Mouse (Mus musculus): Measurements from ENCODE around the gene Hcrtr1. TPM values are rescaled to one million over a fixed set of nuclear protein-coding genes. Genes with fewer than 3 reads are reported as not detected.
A peak's percentile ranks its signal among the peaks of the same experiment; 100 is the strongest.

The Hcrtr1 gene
- polyA plus RNA-seq, 1 experiment from 2014 or later: not detected

DNA sequence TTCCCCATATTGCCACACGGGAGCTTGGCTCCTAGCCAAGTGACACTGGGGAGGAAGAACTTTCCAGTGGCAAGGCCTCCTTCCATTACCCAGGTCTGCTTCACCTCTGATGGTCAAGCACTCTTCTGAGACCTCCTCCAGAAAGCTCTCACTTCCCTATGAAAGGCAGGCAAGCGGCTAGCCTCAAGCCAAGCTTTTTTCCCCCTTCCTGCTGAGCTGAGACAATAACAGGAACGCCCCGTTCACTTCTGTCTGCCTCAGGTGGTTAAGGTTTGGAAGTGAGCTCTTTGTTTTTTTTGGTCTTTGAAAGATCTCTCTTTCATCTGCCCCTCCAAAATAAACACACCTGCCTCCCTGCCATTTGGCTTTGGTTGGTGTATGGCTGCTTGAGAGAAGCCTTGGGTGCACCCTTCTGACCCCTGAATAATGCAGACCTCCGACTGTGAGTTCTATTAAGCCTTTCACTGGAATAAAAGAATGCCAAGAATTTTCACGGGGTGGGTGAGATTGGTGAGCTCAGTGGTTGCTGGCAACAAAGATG is 37.0 kb downstream of the Hcrtr1 start, which contains the start of gene Pef1:
Pef1 (plus strand) TSS at position 448 of the 541 bp plus-strand sequence.
- 11% methylated on average over 6 of the region's 6 CpGs for WGBS
- no peak within 1 kb of the TSS for H3K27ac ChIP-seq (ENCODE audit: low read length)
- H3K4me1 ChIP-seq (ENCODE audit: control insufficient read depth, insufficient read depth, low read length): no peaks in the 10 kb centered on the region; the same call in 1 of the 2 replicates
- no peak within 1 kb of the TSS for H3K4me2 ChIP-seq (ENCODE audit: low read depth, low read length)
- H3K36me3 ChIP-seq (ENCODE audit: control insufficient read depth, insufficient read depth): no peaks in the 10 kb centered on the region
- H3K9me3 ChIP-seq (replicated peaks; ENCODE audit: control insufficient read depth, low read length): peaks cover 5% of the 10 kb centered on the region; the same call in 1 of the 2 replicates
- H3K9ac ChIP-seq (ENCODE audit: low read length): no peak within 1 kb of the TSS
- H3K4me3 ChIP-seq (ENCODE audit: low read length): no peak within 1 kb of the TSS
- peaks cover 4% of the 10 kb centered on the region; the same call in 1 of the 2 replicates for H3K27me3 ChIP-seq (ENCODE audit: control insufficient read depth, insufficient read depth, low read length)
- ATAC-seq (replicated peaks; ENCODE audit: extremely low read depth, insufficient read depth, low FRiP score): no peak

DNA sequence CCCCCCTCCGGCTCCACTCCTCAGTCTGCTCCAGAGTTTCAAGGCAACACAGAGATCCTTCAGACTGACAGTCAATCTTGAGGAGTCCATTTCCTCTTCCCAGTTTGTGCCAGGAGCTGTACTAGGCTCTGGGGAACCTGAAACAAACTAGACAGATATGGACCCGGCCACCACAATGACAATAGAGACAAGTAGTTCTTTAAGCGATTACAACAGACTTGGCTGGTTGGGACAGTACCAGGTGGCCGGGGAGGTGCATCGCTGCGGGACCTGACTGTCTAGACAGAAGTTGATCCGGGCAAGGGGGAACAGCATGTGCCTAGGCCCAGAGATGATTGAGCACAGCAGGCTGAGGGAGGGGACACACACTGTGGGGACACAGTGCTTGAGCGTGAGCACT is 38.0 kb downstream of the Hcrtr1 start:
- Histone ChIP-seq H3K27me3 (ENCODE audit: control insufficient read depth, insufficient read depth, low read length) (peaks cover 4% of the 10 kb centered on the region; the same call in 1 of the 2 replicates), H3K36me3 (ENCODE audit: control insufficient read depth, insufficient read depth) (no peaks in the 10 kb centered on the region), H3K4me2 (ENCODE audit: low read depth, low read length) (no peak overlapping the region), H3K9ac (ENCODE audit: low read length) (no peak overlapping the region), H3K4me3 (ENCODE audit: low read length) (no peak overlapping the region), H3K9me3 (replicated peaks; ENCODE audit: control insufficient read depth, low read length) (peaks cover 5% of the 10 kb centered on the region; the same call in 1 of the 2 replicates), H3K4me1 (ENCODE audit: control insufficient read depth, insufficient read depth, low read length) (no peaks in the 10 kb centered on the region; the same call in 1 of the 2 replicates), H3K27ac (ENCODE audit: low read length) (no peak overlapping the region)
- no peak for ATAC-seq (replicated peaks; ENCODE audit: extremely low read depth, insufficient read depth, low FRiP score)
- 46% methylated on average over 8 of the region's 8 CpGs for WGBS

DNA sequence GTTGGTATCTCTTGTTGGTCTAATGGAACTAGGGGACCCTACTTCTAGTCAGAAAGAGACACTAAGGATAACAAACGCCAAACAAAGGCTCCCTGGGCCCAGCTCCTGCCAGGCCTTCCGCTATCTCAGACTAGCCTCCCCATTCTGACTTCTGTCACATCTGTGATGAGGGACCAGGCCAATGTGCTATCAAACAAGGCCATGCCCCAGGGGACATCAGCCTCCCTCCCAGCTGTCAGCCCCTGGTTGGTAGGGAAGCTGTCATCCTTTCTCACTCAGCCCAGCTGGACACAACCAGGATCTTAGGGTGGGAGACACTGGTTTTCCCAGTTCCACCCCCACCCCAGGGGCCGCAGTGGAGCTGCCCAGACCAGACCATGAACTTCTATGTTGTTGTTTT is 44.0 kb downstream of the Hcrtr1 start:
- no peak for ATAC-seq (replicated peaks; ENCODE audit: extremely low read depth, insufficient read depth, low FRiP score)
- no peaks in the 10 kb centered on the region for H3K9me3 ChIP-seq (replicated peaks; ENCODE audit: control insufficient read depth, low read length)
- WGBS: 54% methylated on average over 3 of the region's 3 CpGs
- H3K27ac ChIP-seq (ENCODE audit: low read length): no peak overlapping the region
- no peak overlapping the region for H3K9ac ChIP-seq (ENCODE audit: low read length)
- peaks cover 12% of the 10 kb centered on the region; the same call in 1 of the 2 replicates for H3K27me3 ChIP-seq (ENCODE audit: control insufficient read depth, insufficient read depth, low read length)
- no peaks in the 10 kb centered on the region for H3K4me1 ChIP-seq (ENCODE audit: control insufficient read depth, insufficient read depth, low read length)
- no peaks in the 10 kb centered on the region for H3K36me3 ChIP-seq (ENCODE audit: control insufficient read depth, insufficient read depth)
- no peak overlapping the region for H3K4me3 ChIP-seq (ENCODE audit: low read length)
- no peak overlapping the region for H3K4me2 ChIP-seq (ENCODE audit: low read depth, low read length)

DNA sequence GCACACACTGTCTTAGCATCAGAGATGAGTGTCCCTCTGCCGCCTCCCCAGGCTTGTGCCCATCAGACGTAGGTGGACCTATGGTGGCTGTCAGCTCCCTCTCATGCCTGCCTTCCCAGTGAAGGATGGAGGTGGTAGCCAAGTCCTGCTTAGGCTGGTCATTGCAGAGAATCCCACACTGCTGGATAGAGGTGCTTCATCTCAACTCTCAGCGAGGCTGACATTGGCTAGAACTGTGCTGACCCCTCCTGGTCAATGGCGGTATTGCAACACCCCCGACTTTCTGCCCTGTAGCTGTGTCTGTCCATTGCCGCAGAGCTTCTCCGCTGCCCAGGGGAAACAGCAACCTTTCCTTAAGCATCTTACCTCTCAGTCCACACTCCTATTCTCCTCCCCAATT is 51.9 kb downstream of the Hcrtr1 start:
- Histone ChIP-seq H3K27me3 (ENCODE audit: control insufficient read depth, insufficient read depth, low read length) (peaks cover 15% of the 10 kb centered on the region), H3K27ac (ENCODE audit: low read length) (no peak overlapping the region), H3K9ac (ENCODE audit: low read length) (no peak overlapping the region), H3K9me3 (replicated peaks; ENCODE audit: control insufficient read depth, low read length) (no peaks in the 10 kb centered on the region), H3K4me1 (ENCODE audit: control insufficient read depth, insufficient read depth, low read length) (peaks cover under 1% of the 10 kb centered on the region; the same call in 1 of the 2 replicates), H3K36me3 (ENCODE audit: control insufficient read depth, insufficient read depth) (no peaks in the 10 kb centered on the region), H3K4me3 (ENCODE audit: low read length) (no peak overlapping the region), H3K4me2 (ENCODE audit: low read depth, low read length) (no peak overlapping the region)
- 9% methylated on average over 7 of the region's 7 CpGs for WGBS
- ATAC-seq (replicated peaks; ENCODE audit: extremely low read depth, insufficient read depth, low FRiP score): no peak

DNA sequence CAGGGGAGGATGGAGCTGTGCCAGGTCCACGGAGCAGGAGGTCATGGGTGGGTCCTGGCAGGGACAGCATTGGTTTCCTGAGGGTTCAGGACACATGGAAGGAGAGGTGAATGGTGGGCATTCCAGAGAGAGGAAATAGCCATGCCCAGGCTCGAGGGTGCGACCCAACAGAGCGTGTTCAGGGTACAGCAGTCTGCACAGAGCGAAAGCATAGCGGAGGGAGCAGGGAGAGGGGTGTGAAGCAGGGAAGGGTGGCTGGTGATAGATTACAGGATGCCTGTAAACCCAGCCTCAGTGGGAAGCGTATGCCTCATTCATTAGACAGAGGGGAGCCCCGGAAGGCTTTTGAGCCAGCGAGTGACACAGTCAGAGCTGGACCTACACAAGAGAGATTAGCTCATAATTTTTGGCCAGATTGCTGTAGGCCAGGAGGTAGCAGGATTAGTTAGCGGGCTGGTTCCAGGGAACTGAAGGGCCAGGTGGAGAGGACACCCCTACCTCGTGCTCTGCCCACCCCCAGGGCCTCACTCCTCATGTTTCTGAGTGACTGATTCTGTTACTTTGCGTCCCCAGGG is 53.8 kb downstream of the Hcrtr1 start:
- no peak overlapping the region for H3K4me2 ChIP-seq (ENCODE audit: low read depth, low read length)
- no peak for ATAC-seq (replicated peaks; ENCODE audit: extremely low read depth, insufficient read depth, low FRiP score)
- H3K4me1 ChIP-seq (ENCODE audit: control insufficient read depth, insufficient read depth, low read length): peaks cover 12% of the 10 kb centered on the region
- H3K27ac ChIP-seq (ENCODE audit: low read length): no peak overlapping the region
- no peak overlapping the region for H3K4me3 ChIP-seq (ENCODE audit: low read length)
- peaks cover 18% of the 10 kb centered on the region for H3K27me3 ChIP-seq (ENCODE audit: control insufficient read depth, insufficient read depth, low read length)
- WGBS: 66% methylated on average over 12 of the region's 12 CpGs
- no peaks in the 10 kb centered on the region for H3K36me3 ChIP-seq (ENCODE audit: control insufficient read depth, insufficient read depth)
- H3K9me3 ChIP-seq (replicated peaks; ENCODE audit: control insufficient read depth, low read length): no peaks in the 10 kb centered on the region
- H3K9ac ChIP-seq (ENCODE audit: low read length): no peak overlapping the region

DNA sequence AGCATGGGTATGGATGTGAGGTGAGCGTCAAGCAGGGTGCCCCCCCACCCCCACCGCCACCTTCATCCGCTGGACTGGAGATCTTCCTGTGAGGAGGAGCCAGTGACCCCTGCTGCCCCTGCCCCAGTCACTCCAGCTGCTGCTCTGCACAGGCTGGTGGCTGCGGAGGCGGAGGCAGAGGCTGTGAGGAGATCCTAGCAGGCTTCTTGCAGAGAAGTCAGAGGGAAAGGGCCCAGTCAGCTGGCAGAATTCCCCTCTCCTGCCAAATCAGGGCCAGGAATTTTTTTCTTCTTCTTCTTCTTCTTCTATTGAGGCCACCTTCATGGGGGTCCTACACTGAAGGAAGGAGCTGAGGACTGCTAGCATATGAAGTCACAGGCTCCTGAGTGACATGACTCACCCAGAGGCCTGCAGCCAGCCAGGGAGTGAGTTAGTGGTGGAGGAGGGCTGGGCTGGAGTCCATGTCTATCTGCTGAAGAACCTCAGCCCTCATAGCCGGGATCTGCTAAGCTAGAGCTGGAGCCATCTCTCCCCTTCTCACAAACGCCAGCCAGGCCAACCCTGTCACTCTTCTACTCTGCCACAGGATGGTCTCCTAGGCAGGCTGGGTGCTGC is 54.7 kb downstream of the Hcrtr1 start:
- Histone ChIP-seq H3K4me3 (ENCODE audit: low read length) (no peak overlapping the region), H3K4me2 (ENCODE audit: low read depth, low read length) (no peak overlapping the region), H3K9me3 (replicated peaks; ENCODE audit: control insufficient read depth, low read length) (no peaks in the 10 kb centered on the region), H3K4me1 (ENCODE audit: control insufficient read depth, insufficient read depth, low read length) (peaks cover 12% of the 10 kb centered on the region), H3K27me3 (ENCODE audit: control insufficient read depth, insufficient read depth, low read length) (peaks cover 19% of the 10 kb centered on the region), H3K9ac (ENCODE audit: low read length) (no peak overlapping the region), H3K27ac (ENCODE audit: low read length) (no peak overlapping the region), H3K36me3 (ENCODE audit: control insufficient read depth, insufficient read depth) (no peaks in the 10 kb centered on the region)
- WGBS: 51% methylated on average over 7 of the region's 7 CpGs
- 0 out of 2 replicates have a peak, but pooled peaks have one; percentile 43 for ATAC-seq (replicated peaks; ENCODE audit: extremely low read depth, insufficient read depth, low FRiP score)

DNA sequence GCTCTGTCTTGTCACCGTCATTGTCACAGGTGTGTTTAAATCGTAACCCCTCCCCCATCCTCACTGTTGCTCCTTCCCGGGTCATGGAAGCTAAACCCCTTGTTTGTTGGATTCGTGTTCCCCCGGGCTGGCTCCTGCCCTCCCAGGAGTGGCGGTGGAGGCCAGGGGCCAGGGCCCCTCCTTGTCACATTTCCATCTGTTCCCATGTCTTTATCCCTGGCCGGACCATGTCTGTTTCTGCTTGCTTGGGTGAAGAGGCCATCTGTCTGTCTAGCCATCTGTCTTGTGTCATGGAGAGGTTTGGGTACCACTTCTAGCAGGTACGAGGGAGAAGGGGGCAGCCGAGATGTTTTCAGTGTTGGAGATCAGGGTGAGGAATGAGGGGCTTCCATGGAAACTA is 56.9 kb downstream of the Hcrtr1 start:
- Histone ChIP-seq H3K4me3 (ENCODE audit: low read length) (no peak overlapping the region), H3K9ac (ENCODE audit: low read length) (no peak overlapping the region), H3K9me3 (replicated peaks; ENCODE audit: control insufficient read depth, low read length) (no peaks in the 10 kb centered on the region), H3K36me3 (ENCODE audit: control insufficient read depth, insufficient read depth) (no peaks in the 10 kb centered on the region), H3K4me2 (ENCODE audit: low read depth, low read length) (no peak overlapping the region), H3K27me3 (ENCODE audit: control insufficient read depth, insufficient read depth, low read length) (peaks cover 18% of the 10 kb centered on the region), H3K4me1 (ENCODE audit: control insufficient read depth, insufficient read depth, low read length) (peaks cover 12% of the 10 kb centered on the region), H3K27ac (ENCODE audit: low read length) (0 out of 2 replicates have a peak overlapping the region, but pooled peaks have one; percentile 8)
- 55% methylated on average over 9 of the region's 9 CpGs for WGBS
- ATAC-seq (replicated peaks; ENCODE audit: extremely low read depth, insufficient read depth, low FRiP score): no peak

DNA sequence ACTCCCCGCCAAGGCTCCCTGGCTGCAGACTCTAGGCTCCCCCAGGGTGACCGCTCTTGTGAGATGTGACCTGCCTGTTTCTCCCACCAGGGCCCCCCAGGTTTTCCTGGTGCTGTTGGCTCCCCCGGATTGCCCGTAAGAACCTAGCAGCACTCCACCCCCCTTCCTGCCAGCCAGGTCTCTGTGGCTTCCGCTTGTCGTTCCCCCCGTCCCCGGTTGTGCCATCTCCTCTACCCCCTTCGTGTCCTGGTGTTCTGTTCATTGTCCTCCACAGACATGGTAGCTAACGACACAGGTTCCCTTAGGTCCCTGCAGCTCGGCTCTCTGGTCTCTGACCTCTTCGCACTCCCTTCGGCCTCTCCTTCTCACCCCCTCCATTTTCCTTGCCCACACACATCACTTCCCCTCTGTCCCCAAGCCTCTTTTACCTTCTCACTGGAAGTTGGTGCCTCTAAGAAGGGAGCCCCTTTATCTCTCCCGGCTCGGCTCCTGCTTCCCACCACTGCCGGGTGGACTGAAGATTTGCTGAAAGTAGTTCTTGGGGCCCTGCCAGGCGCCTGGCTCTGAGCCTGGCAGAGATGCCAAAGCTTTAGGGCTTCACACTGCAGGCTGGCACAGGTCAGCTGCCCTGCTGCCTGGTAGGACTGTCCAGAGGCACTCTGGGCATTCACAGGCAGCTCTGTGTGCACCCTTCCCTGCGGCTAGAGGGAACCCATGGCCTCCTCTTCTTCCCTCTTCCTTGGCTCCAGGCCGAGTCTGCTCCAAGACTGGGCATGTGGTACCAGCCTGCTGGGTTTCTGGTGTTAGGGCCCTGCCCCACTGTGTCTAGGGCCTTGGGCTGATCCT is 57.6 kb downstream of the Hcrtr1 start:
- 51% methylated on average over 19 of the region's 19 CpGs for WGBS
- H3K4me2 ChIP-seq (ENCODE audit: low read depth, low read length): no peak overlapping the region
- ATAC-seq (replicated peaks; ENCODE audit: extremely low read depth, insufficient read depth, low FRiP score): peak; percentile 66
- H3K9ac ChIP-seq (ENCODE audit: low read length): no peak overlapping the region
- peaks cover 12% of the 10 kb centered on the region for H3K4me1 ChIP-seq (ENCODE audit: control insufficient read depth, insufficient read depth, low read length)
- H3K9me3 ChIP-seq (replicated peaks; ENCODE audit: control insufficient read depth, low read length): no peaks in the 10 kb centered on the region
- peaks cover 18% of the 10 kb centered on the region for H3K27me3 ChIP-seq (ENCODE audit: control insufficient read depth, insufficient read depth, low read length)
- 0 out of 2 replicates have a peak overlapping the region, but pooled peaks have one; percentile 8 for H3K27ac ChIP-seq (ENCODE audit: low read length)
- H3K36me3 ChIP-seq (ENCODE audit: control insufficient read depth, insufficient read depth): no peaks in the 10 kb centered on the region
- H3K4me3 ChIP-seq (ENCODE audit: low read length): no peak overlapping the region

Measured in heart, embryonic 16.5 days (tissue).